Mouse (Mus musculus): ENCODE measurements at regions not wholly inside any gene's neighbourhood (a gene's known extent, or its start where the extent isn't known, plus 50 kb on each side); places are given as distances from the start of the nearest gene placed in this dataset.

- no peak overlapping the region for H3K4me3 ChIP-seq (ENCODE audit: low read length)
- H3K36me3 ChIP-seq (ENCODE audit: control insufficient read depth, insufficient read depth), result no peaks in the 10 kb centered on the region
- H3K9ac ChIP-seq (ENCODE audit: low read length), result no peak overlapping the region
- H3K4me2 ChIP-seq (ENCODE audit: low read depth, low read length), result no peak overlapping the region
- no peaks in the 10 kb centered on the region for H3K9me3 ChIP-seq (replicated peaks; ENCODE audit: control insufficient read depth, low read length)
- 45% methylated on average over 5 of the region's 5 CpGs for WGBS
- peaks cover 14% of the 10 kb centered on the region for H3K27me3 ChIP-seq (ENCODE audit: control insufficient read depth, insufficient read depth, low read length)
- no peak for ATAC-seq (replicated peaks; ENCODE audit: extremely low read depth, insufficient read depth, low FRiP score)
- H3K27ac ChIP-seq (ENCODE audit: low read length), result no peak overlapping the region
- peaks cover 6% of the 10 kb centered on the region; the same call in 1 of the 2 replicates for H3K4me1 ChIP-seq (ENCODE audit: control insufficient read depth, insufficient read depth, low read length)
Observed at GRCm38 (mm10) chr9:61705586-61706233, 208.6 kb downstream of the Rplp1 start.

GRCm38 (mm10) chr9:61703301-61703700, 211.0 kb downstream of the Rplp1 start:
- Histone ChIP-seq H3K9me3 (replicated peaks; ENCODE audit: control insufficient read depth, low read length) (no peaks in the 10 kb centered on the region), H3K9ac (ENCODE audit: low read length) (no peak overlapping the region), H3K36me3 (ENCODE audit: control insufficient read depth, insufficient read depth) (no peaks in the 10 kb centered on the region), H3K27me3 (ENCODE audit: control insufficient read depth, insufficient read depth, low read length) (peaks cover 34% of the 10 kb centered on the region), H3K4me3 (ENCODE audit: low read length) (no peak overlapping the region), H3K27ac (ENCODE audit: low read length) (no peak overlapping the region), H3K4me2 (ENCODE audit: low read depth, low read length) (no peak overlapping the region), H3K4me1 (ENCODE audit: control insufficient read depth, insufficient read depth, low read length) (peaks cover 6% of the 10 kb centered on the region; the same call in 1 of the 2 replicates)
- no peak for ATAC-seq (replicated peaks; ENCODE audit: extremely low read depth, insufficient read depth, low FRiP score)
- 46% methylated on average over 11 of the region's 11 CpGs for WGBS

- H3K4me2 ChIP-seq (ENCODE audit: low read depth, low read length), result peak overlapping the region; percentile 34
- H3K9me3 ChIP-seq (replicated peaks; ENCODE audit: control insufficient read depth, low read length), result no peaks in the 10 kb centered on the region
- peak; percentile 70; the same call in 1 of the 2 replicates for ATAC-seq (replicated peaks; ENCODE audit: extremely low read depth, insufficient read depth, low FRiP score)
- peaks cover 38% of the 10 kb centered on the region for H3K27me3 ChIP-seq (ENCODE audit: control insufficient read depth, insufficient read depth, low read length)
- H3K4me1 ChIP-seq (ENCODE audit: control insufficient read depth, insufficient read depth, low read length), result peaks cover 6% of the 10 kb centered on the region; the same call in 1 of the 2 replicates
- WGBS, result 58% methylated on average over 22 of the region's 22 CpGs
- H3K27ac ChIP-seq (ENCODE audit: low read length), result peak overlapping the region; percentile 46; the same call in 1 of the 2 replicates
- H3K9ac ChIP-seq (ENCODE audit: low read length), result no peak overlapping the region
- H3K4me3 ChIP-seq (ENCODE audit: low read length), result no peak overlapping the region
- no peaks in the 10 kb centered on the region for H3K36me3 ChIP-seq (ENCODE audit: control insufficient read depth, insufficient read depth)
Observed at GRCm38 (mm10) chr9:61702280-61702966, 211.9 kb downstream of the Rplp1 start.

DNA sequence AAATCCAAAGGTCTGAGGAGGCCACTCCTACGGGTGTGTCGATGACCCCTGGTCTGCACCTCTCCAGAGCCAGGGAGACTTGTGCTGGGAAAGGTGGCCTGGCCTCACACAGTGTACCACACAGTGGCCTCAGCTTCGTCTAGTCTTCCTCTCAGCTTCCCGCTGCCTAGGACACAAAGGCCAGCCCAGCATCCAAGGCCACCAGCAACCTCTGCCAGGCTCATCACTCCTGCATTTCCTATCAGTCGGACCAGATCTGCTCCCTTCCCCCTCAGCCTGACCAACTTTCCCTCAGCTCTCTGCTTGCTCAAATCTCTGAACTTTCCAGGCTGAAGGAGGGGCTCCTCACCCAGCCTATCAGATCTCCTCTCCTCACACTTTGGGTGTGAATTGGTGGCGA, 213.8 kb downstream of the Rplp1 start:
- no peak overlapping the region for H3K4me2 ChIP-seq (ENCODE audit: low read depth, low read length)
- peaks cover 4% of the 10 kb centered on the region; the same call in 1 of the 2 replicates for H3K4me1 ChIP-seq (ENCODE audit: control insufficient read depth, insufficient read depth, low read length)
- H3K4me3 ChIP-seq (ENCODE audit: low read length), result no peak overlapping the region
- no peak overlapping the region for H3K9ac ChIP-seq (ENCODE audit: low read length)
- ATAC-seq (replicated peaks; ENCODE audit: extremely low read depth, insufficient read depth, low FRiP score), result no peak
- no peaks in the 10 kb centered on the region for H3K9me3 ChIP-seq (replicated peaks; ENCODE audit: control insufficient read depth, low read length)
- H3K36me3 ChIP-seq (ENCODE audit: control insufficient read depth, insufficient read depth), result no peaks in the 10 kb centered on the region
- WGBS, result 67% methylated on average over 6 of the region's 6 CpGs
- peaks cover 40% of the 10 kb centered on the region for H3K27me3 ChIP-seq (ENCODE audit: control insufficient read depth, insufficient read depth, low read length)
- no peak overlapping the region for H3K27ac ChIP-seq (ENCODE audit: low read length)

DNA sequence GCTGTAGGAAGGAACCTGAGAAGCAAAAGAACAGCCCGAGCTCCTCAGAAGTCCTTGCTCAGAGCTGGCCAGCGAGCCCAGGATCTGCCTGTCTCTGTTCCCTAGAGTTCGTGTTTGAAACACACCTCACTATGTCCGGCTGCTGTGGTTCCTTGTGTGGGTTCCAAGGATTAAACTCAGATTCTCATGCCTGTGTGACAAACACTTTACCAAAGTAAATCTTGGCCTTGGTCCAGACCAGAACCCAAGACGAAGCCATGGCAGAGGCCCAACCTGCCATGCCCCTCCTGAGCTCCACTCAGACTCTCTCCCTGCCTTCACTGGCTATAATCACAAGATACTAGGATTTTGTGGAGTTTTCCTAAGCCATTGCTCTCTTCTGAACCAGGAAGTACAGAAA, 214.7 kb downstream of the Rplp1 start:
- Histone ChIP-seq H3K27me3 (ENCODE audit: control insufficient read depth, insufficient read depth, low read length) (peaks cover 45% of the 10 kb centered on the region), H3K36me3 (ENCODE audit: control insufficient read depth, insufficient read depth) (no peaks in the 10 kb centered on the region), H3K4me2 (ENCODE audit: low read depth, low read length) (no peak overlapping the region), H3K9me3 (replicated peaks; ENCODE audit: control insufficient read depth, low read length) (no peaks in the 10 kb centered on the region), H3K4me1 (ENCODE audit: control insufficient read depth, insufficient read depth, low read length) (peaks cover 4% of the 10 kb centered on the region; the same call in 1 of the 2 replicates), H3K9ac (ENCODE audit: low read length) (no peak overlapping the region), H3K4me3 (ENCODE audit: low read length) (no peak overlapping the region), H3K27ac (ENCODE audit: low read length) (no peak overlapping the region)
- ATAC-seq (replicated peaks; ENCODE audit: extremely low read depth, insufficient read depth, low FRiP score), result no peak
- whole genome bisulfite sequencing, result 63% methylated on average over 5 of the region's 5 CpGs

DNA sequence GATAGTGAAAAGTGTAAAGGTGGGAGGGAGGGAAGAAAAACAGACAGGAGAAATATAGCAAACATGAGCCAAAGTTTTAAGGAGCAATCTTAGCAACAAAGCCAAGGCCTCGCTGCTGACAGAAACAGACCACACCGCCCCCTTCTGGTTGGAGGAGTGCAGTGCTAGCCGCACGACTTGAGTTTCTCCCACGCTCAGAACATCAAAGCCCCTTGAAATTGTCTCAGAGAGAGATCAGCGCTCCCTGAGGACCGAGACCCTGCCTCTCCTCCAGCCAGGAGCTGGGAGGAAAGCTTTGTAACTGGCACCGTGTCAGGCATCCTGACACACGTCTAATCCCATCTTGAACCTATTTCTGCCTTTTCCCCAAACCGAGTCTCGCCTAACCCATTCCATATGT, 216.4 kb downstream of the Rplp1 start:
- no peaks in the 10 kb centered on the region; the same call in 1 of the 2 replicates for H3K4me1 ChIP-seq (ENCODE audit: control insufficient read depth, insufficient read depth, low read length)
- H3K27ac ChIP-seq (ENCODE audit: low read length), result no peak overlapping the region
- no peaks in the 10 kb centered on the region for H3K36me3 ChIP-seq (ENCODE audit: control insufficient read depth, insufficient read depth)
- H3K9me3 ChIP-seq (replicated peaks; ENCODE audit: control insufficient read depth, low read length), result no peaks in the 10 kb centered on the region
- H3K27me3 ChIP-seq (ENCODE audit: control insufficient read depth, insufficient read depth, low read length), result peaks cover 58% of the 10 kb centered on the region
- H3K9ac ChIP-seq (ENCODE audit: low read length), result no peak overlapping the region
- no peak for ATAC-seq (replicated peaks; ENCODE audit: extremely low read depth, insufficient read depth, low FRiP score)
- 15% methylated on average over 11 of the region's 11 CpGs for WGBS
- no peak overlapping the region for H3K4me2 ChIP-seq (ENCODE audit: low read depth, low read length)
- H3K4me3 ChIP-seq (ENCODE audit: low read length), result no peak overlapping the region

DNA sequence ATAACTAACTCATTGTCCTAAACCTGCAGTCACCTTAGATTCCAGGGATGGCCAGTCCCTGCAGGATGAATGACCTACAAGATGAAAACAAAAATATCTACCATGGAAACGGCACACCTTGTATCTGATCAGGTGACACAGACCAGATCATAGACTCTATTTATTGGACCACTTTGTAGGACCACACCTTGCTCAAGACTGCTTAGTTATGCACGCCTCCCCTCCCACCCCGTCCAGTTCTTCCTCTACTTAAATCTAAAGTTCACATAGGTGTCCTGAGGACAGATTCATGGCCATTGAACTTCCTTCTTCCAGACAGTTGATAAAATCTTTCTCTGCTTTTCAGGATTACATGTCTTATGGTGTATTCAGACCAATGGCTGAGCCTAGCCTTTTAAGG, 217.5 kb downstream of the Rplp1 start:
- H3K27me3 ChIP-seq (ENCODE audit: control insufficient read depth, insufficient read depth, low read length), result peaks cover 62% of the 10 kb centered on the region
- ATAC-seq (replicated peaks; ENCODE audit: extremely low read depth, insufficient read depth, low FRiP score), result no peak
- whole genome bisulfite sequencing, result 87% methylated on average over 3 of the region's 3 CpGs
- H3K9me3 ChIP-seq (replicated peaks; ENCODE audit: control insufficient read depth, low read length), result no peaks in the 10 kb centered on the region
- H3K4me3 ChIP-seq (ENCODE audit: low read length), result no peak overlapping the region
- H3K4me1 ChIP-seq (ENCODE audit: control insufficient read depth, insufficient read depth, low read length), result no peaks in the 10 kb centered on the region
- H3K36me3 ChIP-seq (ENCODE audit: control insufficient read depth, insufficient read depth), result no peaks in the 10 kb centered on the region
- no peak overlapping the region for H3K4me2 ChIP-seq (ENCODE audit: low read depth, low read length)
- no peak overlapping the region for H3K9ac ChIP-seq (ENCODE audit: low read length)
- no peak overlapping the region for H3K27ac ChIP-seq (ENCODE audit: low read length)

DNA sequence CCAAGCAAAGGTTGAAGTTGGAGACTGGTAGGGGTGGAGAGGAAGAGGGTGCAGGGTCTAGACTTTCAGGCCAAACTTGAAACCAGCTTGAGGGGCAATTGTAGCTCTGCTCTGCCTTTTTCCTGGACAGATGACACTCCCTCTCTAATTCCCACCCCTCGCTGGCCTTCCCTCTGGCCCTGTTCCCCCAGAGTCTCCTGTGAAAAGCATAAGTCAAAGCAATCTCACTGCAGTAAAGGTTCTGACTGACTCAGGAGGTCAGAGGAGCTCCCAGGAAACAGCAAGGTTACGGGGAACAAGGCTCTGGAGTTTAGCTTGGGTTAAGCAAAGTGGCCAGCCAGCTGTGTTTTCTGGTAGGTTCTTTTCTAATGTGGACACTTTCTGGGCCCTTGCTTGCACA, 218.5 kb downstream of the Rplp1 start:
- H3K4me1 ChIP-seq (ENCODE audit: control insufficient read depth, insufficient read depth, low read length), result no peaks in the 10 kb centered on the region
- WGBS, result 85% methylated on average over 2 of the region's 2 CpGs
- peaks cover 61% of the 10 kb centered on the region for H3K27me3 ChIP-seq (ENCODE audit: control insufficient read depth, insufficient read depth, low read length)
- H3K36me3 ChIP-seq (ENCODE audit: control insufficient read depth, insufficient read depth), result no peaks in the 10 kb centered on the region
- H3K9ac ChIP-seq (ENCODE audit: low read length), result no peak overlapping the region
- H3K4me3 ChIP-seq (ENCODE audit: low read length), result no peak overlapping the region
- no peaks in the 10 kb centered on the region for H3K9me3 ChIP-seq (replicated peaks; ENCODE audit: control insufficient read depth, low read length)
- no peak for ATAC-seq (replicated peaks; ENCODE audit: extremely low read depth, insufficient read depth, low FRiP score)
- no peak overlapping the region for H3K27ac ChIP-seq (ENCODE audit: low read length)
- H3K4me2 ChIP-seq (ENCODE audit: low read depth, low read length), result no peak overlapping the region

DNA sequence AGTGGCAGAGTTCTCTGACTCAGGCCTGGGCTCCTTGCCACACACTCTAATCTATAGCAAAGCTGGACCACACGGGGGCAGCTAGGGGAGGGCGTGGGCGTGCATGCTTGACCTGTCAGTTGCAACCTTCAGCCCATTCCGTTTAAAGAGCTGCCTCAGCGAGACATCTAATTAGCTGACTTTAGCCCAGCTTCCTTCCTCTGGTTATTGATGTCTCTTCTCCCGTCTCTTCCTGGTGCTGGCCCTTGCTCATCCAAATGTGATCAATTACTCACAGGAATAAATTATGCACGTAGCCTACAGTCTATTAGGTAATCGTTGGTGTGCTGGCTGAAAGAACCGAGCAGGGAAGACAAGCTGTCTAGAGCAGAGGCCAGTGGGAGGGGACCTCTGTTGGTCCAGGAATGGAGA, 219.0 kb downstream of the Rplp1 start:
- WGBS, result 28% methylated on average over 9 of the region's 9 CpGs
- no peaks in the 10 kb centered on the region for H3K4me1 ChIP-seq (ENCODE audit: control insufficient read depth, insufficient read depth, low read length)
- no peak overlapping the region for H3K27ac ChIP-seq (ENCODE audit: low read length)
- no peak overlapping the region for H3K9ac ChIP-seq (ENCODE audit: low read length)
- H3K4me3 ChIP-seq (ENCODE audit: low read length), result no peak overlapping the region
- no peaks in the 10 kb centered on the region for H3K36me3 ChIP-seq (ENCODE audit: control insufficient read depth, insufficient read depth)
- no peaks in the 10 kb centered on the region for H3K9me3 ChIP-seq (replicated peaks; ENCODE audit: control insufficient read depth, low read length)
- peaks cover 58% of the 10 kb centered on the region for H3K27me3 ChIP-seq (ENCODE audit: control insufficient read depth, insufficient read depth, low read length)
- no peak overlapping the region for H3K4me2 ChIP-seq (ENCODE audit: low read depth, low read length)
- no peak for ATAC-seq (replicated peaks; ENCODE audit: extremely low read depth, insufficient read depth, low FRiP score)
